Mouse (Mus musculus): ENCODE measurements around the gene Gkn3.

The Gkn3 gene

DNA sequence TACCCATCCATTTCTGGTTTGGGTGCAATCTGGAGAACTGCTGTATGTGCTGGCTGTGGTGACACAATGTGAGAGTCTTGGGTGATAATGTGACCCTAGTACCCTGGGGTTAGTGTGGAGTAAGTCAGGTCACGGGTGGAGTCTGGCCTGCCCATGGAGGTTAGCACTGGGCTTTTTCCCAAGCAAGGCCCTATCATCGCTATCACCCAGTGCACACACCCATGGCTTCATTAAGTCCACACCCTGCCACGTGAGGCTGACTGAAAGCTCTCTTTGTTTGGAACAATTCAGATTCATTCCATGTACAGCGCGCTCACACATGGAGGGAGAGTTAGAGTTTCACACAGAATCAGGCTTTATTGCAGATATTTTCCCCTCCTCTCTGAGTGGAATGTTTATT, 34.3 kb downstream of the Gkn3 start:
- DNase-seq (ENCODE audit: low read depth) = no peak

DNA sequence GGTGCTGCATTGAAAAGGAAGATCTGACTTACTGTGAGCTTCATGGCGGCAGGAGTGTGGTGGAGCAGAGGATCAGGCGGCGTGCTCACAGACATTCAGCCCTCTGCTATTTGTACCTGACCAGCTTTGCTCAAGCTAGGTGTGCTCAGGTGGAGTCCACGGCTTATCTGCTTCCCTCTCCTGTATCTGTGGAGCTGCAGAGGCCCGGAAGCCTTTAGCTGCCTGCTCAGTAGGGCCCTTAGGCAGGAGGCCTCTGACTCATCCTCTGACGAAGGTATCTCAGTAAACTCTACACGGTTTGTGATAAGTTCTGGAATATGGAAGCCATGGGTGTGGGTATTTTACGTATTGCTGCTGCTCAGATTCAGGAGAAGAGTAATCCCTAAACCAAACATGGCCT, 37.9 kb downstream of the Gkn3 start, which contains the start of gene Gkn1:
Gene Gkn1 (minus strand): TSS at position 114 of the 400 bp plus-strand sequence.
- no peak for DNase-seq (ENCODE audit: low read depth)

DNA sequence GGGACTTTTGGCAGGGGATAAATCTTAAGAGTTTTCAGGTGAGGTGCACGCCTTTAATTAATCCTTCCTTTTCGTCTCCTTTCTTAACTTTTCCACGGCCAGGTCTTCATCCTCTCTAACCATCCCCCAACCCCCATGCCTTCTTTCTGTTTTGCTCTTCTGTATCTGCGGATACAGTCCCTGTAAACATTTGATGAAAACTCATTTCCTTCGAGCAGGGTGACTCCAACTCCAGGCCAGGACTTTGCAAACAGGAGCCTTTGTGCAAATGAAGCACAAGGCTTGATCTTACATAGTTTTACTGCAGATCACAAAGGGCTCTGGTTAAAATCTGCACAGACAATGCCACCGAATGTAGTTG, 52.8 kb downstream of the Gkn3 start:
- no peak for DNase-seq (ENCODE audit: low read depth)

DNA sequence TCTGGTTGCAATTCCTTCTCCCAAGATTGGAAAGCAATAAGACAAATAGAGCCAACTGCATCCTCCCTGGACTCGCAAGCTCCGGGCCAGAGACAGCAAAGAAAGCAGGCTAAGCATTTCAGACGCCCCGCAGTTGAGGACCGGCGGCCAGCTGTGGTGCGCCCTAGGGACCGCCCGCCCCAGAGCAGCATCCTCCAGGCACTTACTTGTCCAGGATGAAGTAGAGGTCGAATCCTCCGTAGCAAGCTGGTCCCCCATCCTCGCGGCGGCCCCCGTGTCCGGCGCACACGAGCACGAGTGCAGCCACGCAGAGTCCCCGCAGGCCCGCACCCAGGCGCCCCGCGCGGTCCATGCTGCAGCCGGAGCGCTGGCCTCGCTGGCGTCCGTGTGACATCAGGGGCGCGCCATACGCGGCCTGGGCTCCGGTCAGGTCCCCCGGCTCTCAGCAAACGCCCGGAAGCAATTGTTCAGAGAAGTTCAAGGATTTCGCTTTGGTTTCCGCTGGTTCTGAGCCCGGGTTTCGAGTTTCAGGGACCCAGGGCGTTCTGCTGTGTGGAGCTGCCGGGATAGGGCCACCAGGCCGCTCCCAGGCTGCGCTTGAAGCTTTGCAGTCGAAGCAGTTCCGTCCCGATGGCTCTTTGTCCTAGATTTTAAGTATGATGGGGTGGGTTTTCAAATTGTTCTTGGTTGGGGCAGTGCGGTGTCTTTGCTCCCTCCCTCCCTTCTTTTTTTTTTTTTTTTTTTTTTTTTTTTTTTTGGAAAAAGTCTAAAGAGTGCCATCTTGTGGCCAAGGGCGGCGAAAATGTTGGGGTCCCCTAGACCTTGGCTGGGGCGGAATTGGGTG, 53.4 kb downstream of the Gkn3 start, which contains the start of gene Antxr1:
Gene Antxr1 (minus strand): TSS at position 731 of the 844 bp plus-strand sequence.
- DNase-seq (ENCODE audit: low read depth) = peak; percentile 54

DNA sequence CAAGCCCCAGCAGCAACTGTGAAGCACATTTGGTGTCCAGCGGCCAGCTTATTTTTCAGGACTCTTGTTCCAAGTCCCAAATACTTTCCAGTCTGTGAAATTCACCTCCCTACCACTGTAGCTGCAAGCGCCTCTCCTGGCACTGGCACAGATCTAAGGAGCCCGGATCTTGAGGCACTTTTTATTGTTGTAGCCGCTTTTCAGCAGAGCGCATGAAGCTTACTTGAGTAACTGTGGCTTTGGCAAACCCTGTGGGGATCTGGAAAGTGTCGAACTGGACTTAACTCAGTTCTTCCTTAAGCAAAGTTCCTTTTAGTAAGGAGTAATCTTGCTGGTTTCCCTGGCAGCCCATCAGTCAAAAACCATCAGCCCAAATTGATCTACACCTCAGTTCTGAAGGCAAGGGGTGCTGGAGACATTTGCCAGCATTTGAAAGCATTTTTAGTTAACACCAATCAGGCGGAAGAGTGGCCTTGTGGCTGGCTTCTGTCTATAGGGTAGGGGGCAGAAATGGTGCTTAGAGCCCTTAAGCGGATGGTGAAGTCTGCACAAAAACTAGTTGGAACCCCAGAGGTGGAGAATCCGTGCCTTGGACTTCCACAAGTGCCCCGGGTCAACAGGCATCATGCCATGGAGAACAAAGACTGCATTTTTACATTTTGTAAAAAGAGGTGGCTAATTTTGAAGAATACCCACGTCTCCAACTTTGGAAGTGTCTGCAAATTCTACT, 54.2 kb downstream of the Gkn3 start:
- DNase-seq (ENCODE audit: low read depth) = no peak

Data from naive thymus-derived CD4-positive, alpha-beta T cell, adult 2 months (primary cell).